ENCODE assay signal across 8 mouse cellular contexts in genomic region chr7:112024856-112025255, GRCm38 (mm10). TPM values are rescaled to one million over a fixed set of nuclear protein-coding genes. Genes with fewer than 3 reads are reported as not detected.
A peak's percentile ranks its signal among the peaks of the same experiment; 100 is the strongest.
DNase-seq lines count a peak whose midpoint lies in the region; ATAC-seq lines count a peak whose summit lies in the region.

No protein-coding gene starts in this region.

- no peak for DNase-seq in heart, adult 11 months
- peak; percentile 29 for DNase-seq in Muller cell, postnatal 12 days (ENCODE audit: inconsistent ontology term)
- DNase-seq in hindbrain, embryonic 14.5 days (ENCODE audit: low spot score) = no peak
- DNase-seq in midbrain, embryonic 11.5 days (ENCODE audit: low spot score, missing footprints) = peak; percentile 84
- no peak for DNase-seq in natural killer cell, adult 2 months (ENCODE audit: low spot score in 2 of 2)
- no peak for DNase-seq in frontal cortex, postnatal 10 days (ENCODE audit: low spot score in 2 of 2)
- DNase-seq in adrenal gland, postnatal 25 days = no peak

- no peaks in the 10 kb centered on the region for H3K27me3 ChIP-seq in heart, embryonic 14.5 days (ENCODE audit: control insufficient read depth, insufficient read depth, low read length)
- no peaks in the 10 kb centered on the region for H3K27me3 ChIP-seq in hindbrain, embryonic 14.5 days (ENCODE audit: control insufficient read depth, insufficient read depth, low read length)
- H3K27me3 ChIP-seq in midbrain, embryonic 11.5 days (ENCODE audit: control insufficient read depth, insufficient read depth, low read length) = no peaks in the 10 kb centered on the region

- 0% methylated on average over 5 of the region's 5 CpGs for WGBS in heart, embryonic 14.5 days
- WGBS in hindbrain, embryonic 14.5 days = 41% methylated on average over 5 of the region's 5 CpGs
- WGBS in midbrain, embryonic 11.5 days = 30% methylated on average over 5 of the region's 5 CpGs

- H3K4me3 ChIP-seq in heart, embryonic 14.5 days (ENCODE audit: control insufficient read depth in 1 of 2, insufficient read depth in 1 of 2, low read depth in 1 of 2, low read length in 2 of 2) = peak overlapping the region; percentile 34 to 98; a peak in 3 of 4 replicates
- H3K4me3 ChIP-seq in hindbrain, embryonic 14.5 days (replicated peaks; ENCODE audit: low read length) = peak overlapping the region; percentile 81
- peak overlapping the region; percentile 92 for H3K4me3 ChIP-seq in midbrain, embryonic 11.5 days (ENCODE audit: low read depth, low read length)

- H3K9ac ChIP-seq in heart, embryonic 14.5 days (ENCODE audit: low read length) = peak overlapping the region; percentile 99
- peak overlapping the region; percentile 95 for H3K9ac ChIP-seq in hindbrain, embryonic 14.5 days
- H3K9ac ChIP-seq in midbrain, embryonic 11.5 days (ENCODE audit: low read length) = peak overlapping the region; percentile 43; the same call in 1 of the 2 replicates

- no peak for ATAC-seq in heart, embryonic 14.5 days (ENCODE audit: insufficient number of reproducible peaks, insufficient read depth, low FRiP score, low read depth)
- ATAC-seq in hindbrain, embryonic 14.5 days (ENCODE audit: low FRiP score) = no peak
- no peak for ATAC-seq in midbrain, embryonic 11.5 days (ENCODE audit: low FRiP score)

- H3K4me2 ChIP-seq in heart, embryonic 14.5 days (ENCODE audit: low read length) = peak overlapping the region; percentile 84
- peak overlapping the region; percentile 92 for H3K4me2 ChIP-seq in hindbrain, embryonic 14.5 days (replicated peaks)
- peak overlapping the region; percentile 78 for H3K4me2 ChIP-seq in midbrain, embryonic 11.5 days

- peaks cover 5 to 40% of the 10 kb centered on the region in 2 experiments for H3K4me1 ChIP-seq in heart, embryonic 14.5 days (ENCODE audit: control insufficient read depth in 2 of 2, insufficient read depth in 2 of 2, low read length in 2 of 2)
- peaks cover 32% of the 10 kb centered on the region for H3K4me1 ChIP-seq in hindbrain, embryonic 14.5 days (replicated peaks; ENCODE audit: control insufficient read depth, insufficient read depth, low read length)
- H3K4me1 ChIP-seq in midbrain, embryonic 11.5 days (ENCODE audit: control insufficient read depth, insufficient read depth, low read length) = peaks cover 21% of the 10 kb centered on the region

- H3K9me3 ChIP-seq in heart, embryonic 14.5 days (ENCODE audit: control insufficient read depth, low read length) = no peaks in the 10 kb centered on the region
- no peaks in the 10 kb centered on the region for H3K9me3 ChIP-seq in hindbrain, embryonic 14.5 days (ENCODE audit: control insufficient read depth, low read length)
- no peaks in the 10 kb centered on the region for H3K9me3 ChIP-seq in midbrain, embryonic 11.5 days (ENCODE audit: control insufficient read depth, low read length)

- peak overlapping the region; percentile 4 to 97; a peak in 2 of 4 replicates for H3K27ac ChIP-seq in heart, embryonic 14.5 days (replicated peaks in 1 of 2; ENCODE audit: control insufficient read depth in 1 of 2, insufficient read depth in 1 of 2, low read depth in 2 of 2, low read length in 2 of 2)
- H3K27ac ChIP-seq in hindbrain, embryonic 14.5 days = no peak overlapping the region
- H3K27ac ChIP-seq in midbrain, embryonic 11.5 days (ENCODE audit: low read depth, low read length) = no peak overlapping the region

- H3K36me3 ChIP-seq in heart, embryonic 14.5 days (ENCODE audit: control insufficient read depth, insufficient read depth, low read length) = peaks cover 3% of the 10 kb centered on the region; the same call in 1 of the 2 replicates
- H3K36me3 ChIP-seq in hindbrain, embryonic 14.5 days (replicated peaks; ENCODE audit: control insufficient read depth, insufficient read depth) = no peaks in the 10 kb centered on the region
- no peaks in the 10 kb centered on the region for H3K36me3 ChIP-seq in midbrain, embryonic 11.5 days (ENCODE audit: control insufficient read depth, insufficient read depth, low read length)

RNA-seq across cellular contexts. Expression of gene Usp47, which starts 1.6 kb away (rescaled TPM):
- polyA plus RNA-seq in heart, embryonic 14.5 days (2014; fragmentation: Nextera tagmentation; extraction: Ambion mirVana) = 77.7 and 79.5 TPM in 2 replicates
- polyA plus RNA-seq in hindbrain, embryonic 14.5 days (2014; fragmentation: Nextera tagmentation; extraction: Ambion mirVana) = 94.8 and 97.2 TPM in 2 replicates
- polyA plus RNA-seq in midbrain, embryonic 11.5 days (2014; fragmentation: Nextera tagmentation; extraction: Ambion mirVana) = 98.7 and 117 TPM in 2 replicates
- 73.4 and 75.9 TPM in 2 replicates for total RNA-seq in adrenal gland, postnatal 25 days (2021)

Comparison
In these comparisons a context has a peak if more than half of its experiments do, and no peak if none do; other contexts are left out.
1. H3K27ac ChIP-seq: peak in heart, embryonic 14.5 days (2 of 2); none in hindbrain, embryonic 14.5 days (single experiment) and midbrain, embryonic 11.5 days (single experiment).
2. H3K9ac ChIP-seq: peak in every context shown above with its lines; median percentile 99 in heart, embryonic 14.5 days; 95 in hindbrain, embryonic 14.5 days; 43 in midbrain, embryonic 11.5 days.
3. DNase-seq: peak in Muller cell, postnatal 12 days (single experiment) and midbrain, embryonic 11.5 days (single experiment); none in heart, adult 11 months (single experiment), hindbrain, embryonic 14.5 days (single experiment), natural killer cell, adult 2 months (0 of 2), frontal cortex, postnatal 10 days (0 of 2) and adrenal gland, postnatal 25 days (single experiment).
4. Peak in every context shown above with its lines, with median percentiles within 50 percentile points of each other: H3K4me2 ChIP-seq and H3K4me3 ChIP-seq.